Mouse (Mus musculus): ENCODE measurements around the gene Sh3rf1. TPM values are rescaled to one million over a fixed set of nuclear protein-coding genes. Genes with fewer than 3 reads are reported as not detected.

Sh3rf1 gene
- polyA plus RNA-seq, 1 experiment from 2014 or later = 24.0 TPM

DNA sequence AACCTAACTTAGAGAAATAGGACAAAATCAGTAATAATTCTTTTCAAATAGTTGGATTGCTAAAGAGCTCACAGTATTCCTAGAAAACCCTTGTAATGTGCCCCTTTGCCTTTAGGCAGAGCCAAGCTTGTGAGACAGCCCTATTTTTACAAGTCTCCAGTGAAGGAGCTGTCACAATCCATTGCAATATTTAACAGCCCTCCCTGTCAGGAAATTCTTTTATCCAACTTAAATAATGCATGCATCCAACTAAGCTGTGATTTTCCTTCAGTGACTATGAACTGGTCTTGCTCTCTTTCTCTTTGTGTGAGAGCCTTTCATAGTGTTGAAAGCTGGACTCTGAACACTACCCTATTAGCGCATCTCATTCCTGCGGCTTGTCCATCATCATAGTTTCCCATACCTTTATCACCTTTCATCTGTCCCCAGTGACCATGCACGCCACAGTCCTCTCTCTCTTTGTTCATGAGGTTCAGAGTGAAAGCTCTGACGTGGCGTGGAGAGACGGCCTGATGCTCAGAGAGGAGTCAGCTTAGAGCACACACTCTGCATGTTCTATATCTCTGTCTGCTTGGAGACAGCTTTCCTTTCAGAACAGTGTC is 94.0 kb downstream of the Sh3rf1 start:
- Histone ChIP-seq H3K36me3 (ENCODE audit: control insufficient read depth, insufficient read depth, low read length) (no peaks in the 10 kb centered on the region), H3K27ac (ENCODE audit: low read depth, low read length) (peak overlapping the region; percentile 48; the same call in 1 of the 2 replicates), H3K9ac (replicated peaks; ENCODE audit: low read depth, low read length) (no peak overlapping the region), H3K4me2 (ENCODE audit: low read depth, low read length) (no peak overlapping the region), H3K4me3 (ENCODE audit: low read depth, low read length) (no peak overlapping the region), H3K9me3 (ENCODE audit: control insufficient read depth, low read length) (no peaks in the 10 kb centered on the region), H3K27me3 (ENCODE audit: control insufficient read depth, insufficient read depth, low read length) (no peaks in the 10 kb centered on the region), H3K4me1 (ENCODE audit: control insufficient read depth, insufficient read depth, low read length) (peaks cover 7% of the 10 kb centered on the region; the same call in 1 of the 2 replicates)
- 56% methylated on average over 6 of the region's 6 CpGs for WGBS
- 0 out of 2 replicates have a peak, but pooled peaks have one; percentile 15 for ATAC-seq (ENCODE audit: low read depth)

DNA sequence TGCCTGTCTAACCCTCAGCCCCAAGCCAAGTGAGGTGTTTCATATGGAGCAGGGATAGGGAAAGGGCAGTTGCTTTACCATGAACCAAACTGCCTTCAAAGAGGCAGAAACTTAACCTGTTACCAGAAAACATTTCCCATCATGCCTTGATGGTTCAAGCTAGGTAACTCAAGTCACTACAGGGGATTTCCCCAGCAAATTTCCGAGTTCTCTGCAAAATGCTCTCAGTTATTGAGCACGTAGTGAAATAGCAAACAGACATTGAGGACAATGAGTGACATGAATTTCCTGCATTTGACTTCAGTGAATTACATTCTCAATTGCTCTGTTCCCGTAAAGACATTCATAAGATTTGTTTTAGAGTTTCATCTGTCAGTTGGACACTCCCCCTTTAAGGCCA is 97.5 kb downstream of the Sh3rf1 start:
- ATAC-seq (ENCODE audit: low read depth) = no peak
- WGBS = 40% methylated on average over 3 of the region's 3 CpGs

GRCm38 (mm10) chr8:61321780-61322179 is 98.1 kb downstream of the Sh3rf1 start:
- Histone ChIP-seq H3K36me3 (ENCODE audit: control insufficient read depth, insufficient read depth, low read length) (no peaks in the 10 kb centered on the region), H3K9ac (replicated peaks; ENCODE audit: low read depth, low read length) (no peak overlapping the region), H3K4me2 (ENCODE audit: low read depth, low read length) (no peak overlapping the region), H3K4me1 (ENCODE audit: control insufficient read depth, insufficient read depth, low read length) (peaks cover 24% of the 10 kb centered on the region), H3K27ac (ENCODE audit: low read depth, low read length) (no peak overlapping the region), H3K27me3 (ENCODE audit: control insufficient read depth, insufficient read depth, low read length) (no peaks in the 10 kb centered on the region), H3K4me3 (ENCODE audit: low read depth, low read length) (no peak overlapping the region), H3K9me3 (ENCODE audit: control insufficient read depth, low read length) (no peaks in the 10 kb centered on the region)
- WGBS = 39% methylated on average over 5 of the region's 5 CpGs
- no peak for ATAC-seq (ENCODE audit: low read depth)

More for the DNA sequence above, 97.5 kb downstream of the Sh3rf1 start:
- no peaks in the 10 kb centered on the region for H3K9me3 ChIP-seq (ENCODE audit: control insufficient read depth, low read length)
- H3K27ac ChIP-seq (ENCODE audit: low read depth, low read length) = no peak overlapping the region
- H3K4me1 ChIP-seq (ENCODE audit: control insufficient read depth, insufficient read depth, low read length) = peaks cover 24% of the 10 kb centered on the region
- no peaks in the 10 kb centered on the region for H3K27me3 ChIP-seq (ENCODE audit: control insufficient read depth, insufficient read depth, low read length)
- H3K36me3 ChIP-seq (ENCODE audit: control insufficient read depth, insufficient read depth, low read length) = no peaks in the 10 kb centered on the region
- no peak overlapping the region for H3K9ac ChIP-seq (replicated peaks; ENCODE audit: low read depth, low read length)
- H3K4me3 ChIP-seq (ENCODE audit: low read depth, low read length) = no peak overlapping the region
- H3K4me2 ChIP-seq (ENCODE audit: low read depth, low read length) = no peak overlapping the region

GRCm38 (mm10) chr8:61322462-61322861 is 98.8 kb downstream of the Sh3rf1 start:
- Histone ChIP-seq H3K4me1 (ENCODE audit: control insufficient read depth, insufficient read depth, low read length) (peaks cover 24% of the 10 kb centered on the region), H3K36me3 (ENCODE audit: control insufficient read depth, insufficient read depth, low read length) (no peaks in the 10 kb centered on the region), H3K27me3 (ENCODE audit: control insufficient read depth, insufficient read depth, low read length) (no peaks in the 10 kb centered on the region), H3K4me3 (ENCODE audit: low read depth, low read length) (no peak overlapping the region), H3K4me2 (ENCODE audit: low read depth, low read length) (no peak overlapping the region), H3K9ac (replicated peaks; ENCODE audit: low read depth, low read length) (no peak overlapping the region), H3K9me3 (ENCODE audit: control insufficient read depth, low read length) (no peaks in the 10 kb centered on the region), H3K27ac (ENCODE audit: low read depth, low read length) (no peak overlapping the region)
- 26% methylated on average over 8 of the region's 8 CpGs for WGBS
- no peak for ATAC-seq (ENCODE audit: low read depth)

DNA sequence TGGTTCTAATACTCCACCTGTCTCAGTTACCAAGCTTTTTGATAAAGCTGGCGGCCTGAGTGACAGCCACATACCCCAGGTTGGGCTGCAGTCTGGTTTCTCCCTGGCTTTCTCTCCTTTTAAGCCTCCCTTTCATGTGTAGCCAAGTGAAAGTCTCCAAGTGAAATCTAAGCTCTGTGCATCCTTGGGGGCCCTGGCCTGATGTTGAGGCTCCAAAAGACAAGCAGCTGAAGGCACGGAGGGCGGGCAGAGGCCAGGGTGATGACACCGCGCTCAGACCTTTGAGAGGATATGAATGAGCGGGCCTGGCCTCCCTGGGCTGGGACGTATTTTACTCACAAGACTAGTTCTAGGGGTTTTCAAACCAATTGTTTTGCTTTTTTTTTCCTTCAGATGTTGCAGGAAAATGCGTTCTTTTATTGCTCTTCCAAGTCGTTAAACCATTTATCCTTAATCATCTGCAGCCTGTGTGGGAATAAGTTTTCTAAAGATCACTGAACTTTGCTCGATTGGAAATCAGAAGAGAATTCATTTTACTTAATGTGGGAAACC is 100.8 kb downstream of the Sh3rf1 start:
- Histone ChIP-seq H3K4me2 (ENCODE audit: low read depth, low read length) (no peak overlapping the region; the same call in 1 of the 2 replicates), H3K4me3 (ENCODE audit: low read depth, low read length) (no peak overlapping the region), H3K27me3 (ENCODE audit: control insufficient read depth, insufficient read depth, low read length) (no peaks in the 10 kb centered on the region), H3K27ac (ENCODE audit: low read depth, low read length) (peak overlapping the region; percentile 57; the same call in 1 of the 2 replicates), H3K4me1 (ENCODE audit: control insufficient read depth, insufficient read depth, low read length) (peaks cover 20% of the 10 kb centered on the region), H3K36me3 (ENCODE audit: control insufficient read depth, insufficient read depth, low read length) (no peaks in the 10 kb centered on the region), H3K9me3 (ENCODE audit: control insufficient read depth, low read length) (no peaks in the 10 kb centered on the region), H3K9ac (replicated peaks; ENCODE audit: low read depth, low read length) (no peak overlapping the region)
- 18% methylated on average over 10 of the region's 10 CpGs for WGBS
- ATAC-seq (ENCODE audit: low read depth) = no peak

GRCm38 (mm10) chr8:61325014-61325715 is 101.5 kb downstream of the Sh3rf1 start:
- WGBS = 20% methylated on average over 16 of the region's 16 CpGs
- H3K27ac ChIP-seq (ENCODE audit: low read depth, low read length) = no peak overlapping the region

GRCm38 (mm10) chr8:61326281-61326680 is 102.6 kb downstream of the Sh3rf1 start:
- Histone ChIP-seq H3K4me1 (ENCODE audit: control insufficient read depth, insufficient read depth, low read length) (peaks cover 20% of the 10 kb centered on the region), H3K9me3 (ENCODE audit: control insufficient read depth, low read length) (no peaks in the 10 kb centered on the region), H3K9ac (replicated peaks; ENCODE audit: low read depth, low read length) (no peak overlapping the region), H3K4me3 (ENCODE audit: low read depth, low read length) (no peak overlapping the region), H3K27ac (ENCODE audit: low read depth, low read length) (no peak overlapping the region), H3K27me3 (ENCODE audit: control insufficient read depth, insufficient read depth, low read length) (no peaks in the 10 kb centered on the region), H3K4me2 (ENCODE audit: low read depth, low read length) (no peak overlapping the region), H3K36me3 (ENCODE audit: control insufficient read depth, insufficient read depth, low read length) (no peaks in the 10 kb centered on the region)
- WGBS = 90% methylated on average over 8 of the region's 8 CpGs
- ATAC-seq (ENCODE audit: low read depth) = no peak

More at GRCm38 (mm10) chr8:61325014-61325715, 101.5 kb downstream of the Sh3rf1 start:
- Histone ChIP-seq H3K4me2 (ENCODE audit: low read depth, low read length) (peak overlapping the region; percentile 16; the same call in 1 of the 2 replicates), H3K36me3 (ENCODE audit: control insufficient read depth, insufficient read depth, low read length) (no peaks in the 10 kb centered on the region), H3K27me3 (ENCODE audit: control insufficient read depth, insufficient read depth, low read length) (no peaks in the 10 kb centered on the region), H3K4me1 (ENCODE audit: control insufficient read depth, insufficient read depth, low read length) (peaks cover 20% of the 10 kb centered on the region), H3K9ac (replicated peaks; ENCODE audit: low read depth, low read length) (no peak overlapping the region), H3K4me3 (ENCODE audit: low read depth, low read length) (no peak overlapping the region), H3K9me3 (ENCODE audit: control insufficient read depth, low read length) (no peaks in the 10 kb centered on the region)
- peak; percentile 73; the same call in 1 of the 2 replicates for ATAC-seq (ENCODE audit: low read depth)

DNA sequence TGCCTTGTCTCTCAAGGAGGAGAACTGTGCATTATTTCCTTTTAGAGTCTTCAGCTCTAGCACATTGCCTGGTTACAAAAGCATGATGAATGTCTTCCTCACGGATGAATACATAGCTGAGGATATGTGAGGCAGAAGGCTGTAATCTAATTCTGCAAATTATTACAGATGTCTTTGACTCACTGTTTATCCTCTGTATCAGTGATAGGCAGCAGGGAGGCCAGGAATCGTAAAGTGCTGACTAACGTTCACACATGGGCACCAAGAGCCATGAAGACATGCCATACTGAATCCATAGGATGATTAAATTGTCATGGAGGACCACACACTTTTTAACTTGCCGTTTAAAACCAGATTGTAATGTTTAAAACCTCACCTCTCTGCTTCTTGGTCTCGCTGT is 103.7 kb downstream of the Sh3rf1 start:
- Histone ChIP-seq H3K27me3 (ENCODE audit: control insufficient read depth, insufficient read depth, low read length) (no peaks in the 10 kb centered on the region), H3K36me3 (ENCODE audit: control insufficient read depth, insufficient read depth, low read length) (no peaks in the 10 kb centered on the region), H3K27ac (ENCODE audit: low read depth, low read length) (no peak overlapping the region), H3K4me3 (ENCODE audit: low read depth, low read length) (no peak overlapping the region), H3K4me1 (ENCODE audit: control insufficient read depth, insufficient read depth, low read length) (peaks cover 18% of the 10 kb centered on the region), H3K9me3 (ENCODE audit: control insufficient read depth, low read length) (no peaks in the 10 kb centered on the region), H3K9ac (replicated peaks; ENCODE audit: low read depth, low read length) (no peak overlapping the region), H3K4me2 (ENCODE audit: low read depth, low read length) (no peak overlapping the region)
- WGBS = 73% methylated on average over 5 of the region's 5 CpGs
- no peak for ATAC-seq (ENCODE audit: low read depth)

DNA sequence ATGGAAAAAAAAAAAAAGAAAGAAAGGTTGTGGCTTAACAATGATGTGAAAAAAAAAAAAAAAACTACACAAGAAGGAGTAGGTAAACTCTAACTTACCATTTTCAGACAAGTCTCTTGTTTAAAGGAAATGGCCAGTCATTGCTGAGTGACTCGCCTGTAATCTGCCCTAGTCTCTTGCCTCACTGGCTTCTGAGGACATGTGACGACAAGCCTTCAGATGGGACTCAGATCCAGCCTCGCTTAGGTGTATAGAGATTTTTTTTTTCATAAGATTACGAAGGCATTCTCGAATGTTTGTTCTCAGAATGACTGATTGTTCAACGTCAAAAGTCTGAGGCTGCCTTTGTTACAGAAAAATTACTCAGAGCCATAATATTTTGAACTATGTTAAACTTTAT is 116.0 kb downstream of the Sh3rf1 start:
- 92% methylated on average over 6 of the region's 6 CpGs for WGBS
- no peak for ATAC-seq (ENCODE audit: low read depth)
- peaks cover 11% of the 10 kb centered on the region for H3K4me1 ChIP-seq (ENCODE audit: control insufficient read depth, insufficient read depth, low read length)

More for the DNA sequence above, 116.0 kb downstream of the Sh3rf1 start:
- Histone ChIP-seq H3K4me3 (ENCODE audit: low read depth, low read length) (no peak overlapping the region), H3K9ac (replicated peaks; ENCODE audit: low read depth, low read length) (no peak overlapping the region), H3K4me2 (ENCODE audit: low read depth, low read length) (no peak overlapping the region), H3K27ac (ENCODE audit: low read depth, low read length) (no peak overlapping the region), H3K36me3 (ENCODE audit: control insufficient read depth, insufficient read depth, low read length) (no peaks in the 10 kb centered on the region), H3K9me3 (ENCODE audit: control insufficient read depth, low read length) (no peaks in the 10 kb centered on the region), H3K27me3 (ENCODE audit: control insufficient read depth, insufficient read depth, low read length) (no peaks in the 10 kb centered on the region)
